Mouse (Mus musculus) stomach, postnatal 0 days (tissue): Measurements from ENCODE around the gene Glt28d2.

ENCODE experiments used
- CTCF ChIP-seq: IDR thresholded peaks from 2 replicates; pipeline ENCODE4 v1.5.1; 2016; ENCODE audit warnings: antibody characterized with exemption, low read depth, mild to moderate bottlenecking, moderate library complexity
- EP300 ChIP-seq: optimal IDR thresholded peaks from 2 replicates; pipeline ENCODE3; 2016; ENCODE audit warnings: antibody characterized with exemption

GRCm38 (mm10) chr3:85907136-85907535 is 19.8 kb upstream of the Glt28d2 start:
- no peak for TF ChIP-seq CTCF
- TF ChIP-seq EP300, result no peak
